Mouse (Mus musculus) small intestine, adult 2 months (tissue): ENCODE measurements around the gene Lat.

Experiments
- CTCF ChIP-seq: fragments of 200-500 bp; IDR thresholded peaks from 2 replicates; pipeline ENCODE4 v1.5.1; 2012; ENCODE audit warnings: low read depth, mild to moderate bottlenecking, control low read depth, inconsistent platforms, low read length, moderate library complexity, mixed read lengths; ENCODE audit not compliant: insufficient replicate concordance, insufficient read length; ENCODE audit errors: extremely low read depth
- POLR2A ChIP-seq: fragments of 200-500 bp; IDR thresholded peaks from 2 replicates; pipeline ENCODE4 v1.6.1; 2012; ENCODE audit warnings: low read depth, mild to moderate bottlenecking, control low read depth, inconsistent platforms, low read length, moderate library complexity

GRCm38 (mm10) chr7:126354738-126355614, 14.4 kb downstream of the Lat start:
- TF ChIP-seq CTCF (no peak), POLR2A (no peak)
